Comparison of ENCODE assay signal across 14 mouse cellular contexts in the genomic region with DNA sequence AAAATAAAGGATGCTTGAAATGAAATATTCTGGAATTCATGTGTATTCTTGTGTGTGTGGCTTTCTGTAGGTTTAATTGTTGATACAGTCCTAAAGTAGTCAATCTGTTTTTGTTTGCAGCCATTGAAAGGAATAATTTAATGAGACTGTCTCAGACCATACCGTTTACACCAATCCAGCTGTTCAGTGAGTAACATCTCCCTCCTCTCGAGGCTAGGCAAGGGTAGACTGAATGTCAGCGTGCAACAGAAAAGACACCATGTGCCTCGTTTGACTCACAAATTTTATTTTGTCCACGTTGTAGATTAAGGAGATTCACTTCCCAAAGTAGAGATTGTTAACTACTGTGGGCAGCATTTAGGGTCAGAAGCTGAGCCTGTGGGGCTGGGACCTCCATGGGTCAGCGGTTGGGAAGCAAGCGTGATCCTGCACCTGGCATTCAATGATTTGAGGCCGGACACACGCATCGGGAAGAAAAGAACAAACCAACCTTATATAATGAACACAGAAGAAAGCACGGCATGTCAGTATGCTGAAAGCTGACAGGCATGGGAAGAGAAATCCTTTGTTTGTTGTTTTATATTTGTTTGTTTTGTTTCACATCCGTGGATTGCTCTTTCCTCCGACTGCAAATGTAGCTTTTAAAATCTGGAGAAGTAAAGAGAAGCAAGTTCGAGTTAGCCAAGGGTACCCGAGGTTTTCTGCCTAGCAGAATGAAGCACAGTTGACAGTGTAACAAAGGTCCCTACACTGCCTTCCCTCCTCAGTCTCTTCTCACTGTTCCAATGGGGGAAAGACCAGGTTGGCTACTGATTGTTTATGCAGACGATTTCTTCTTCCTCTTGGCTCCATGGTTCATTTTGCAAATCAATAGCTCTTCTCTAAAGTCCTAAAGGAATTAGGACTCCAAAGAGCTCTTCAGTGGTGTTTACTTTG.
DNase-seq lines count a peak whose midpoint lies in the region; ATAC-seq and TF ChIP-seq lines count a peak whose summit lies in the region.
"Had no signal": no experiment of that assay in that cellular context is flagged by ENCODE, and none has a peak within 500 bp of the region (broad histone marks: within the 10 kb centered on the region; RNA-seq: fewer than 3 reads in every experiment).

No protein-coding gene starts in this region.

- H3K9ac ChIP-seq in forebrain, embryonic 16.5 days (replicated peaks; ENCODE audit: low read depth, low read length), result peak overlapping the region; percentile 41; the same call in 1 of the 2 replicates
- H3K9ac ChIP-seq in midbrain, embryonic 12.5 days (replicated peaks), result peak overlapping the region; percentile 29; the same call in 1 of the 2 replicates
- no peak overlapping the region for H3K9ac ChIP-seq in stomach, postnatal 0 days (ENCODE audit: low read length)
- H3K9ac ChIP-seq: heart, embryonic 15.5 days; liver, embryonic 15.5 days had no signal

- 3% methylated on average over 16 of the region's 16 CpGs for WGBS in forebrain, embryonic 16.5 days
- 21% methylated on average over 16 of the region's 16 CpGs for WGBS in midbrain, embryonic 12.5 days
- 65% methylated on average over 16 of the region's 16 CpGs for WGBS in stomach, postnatal 0 days

- H3K27ac ChIP-seq in forebrain, embryonic 16.5 days (ENCODE audit: low read length), result no peak overlapping the region
- peak overlapping the region; percentile 39 for H3K27ac ChIP-seq in midbrain, embryonic 12.5 days (replicated peaks)
- no peak overlapping the region for H3K27ac ChIP-seq in stomach, postnatal 0 days (replicated peaks)
- H3K27ac ChIP-seq: heart, embryonic 15.5 days; limb, embryonic 10.5 days; liver, embryonic 15.5 days; macrophage had no signal

- peak overlapping the region; percentile 43 for H3K4me2 ChIP-seq in forebrain, embryonic 16.5 days (ENCODE audit: low read length)
- H3K4me2 ChIP-seq in midbrain, embryonic 12.5 days (replicated peaks), result peak overlapping the region; percentile 41
- H3K4me2 ChIP-seq in stomach, postnatal 0 days (replicated peaks; ENCODE audit: low read depth), result no peak overlapping the region
- H3K4me2 ChIP-seq: heart, embryonic 15.5 days; liver, embryonic 15.5 days had no signal

- H3K4me1 ChIP-seq in forebrain, embryonic 16.5 days (replicated peaks; ENCODE audit: control insufficient read depth, insufficient read depth, low read length), result peaks cover 13% of the 10 kb centered on the region
- peaks cover 9% of the 10 kb centered on the region for H3K4me1 ChIP-seq in midbrain, embryonic 12.5 days
- H3K4me1 ChIP-seq in stomach, postnatal 0 days (replicated peaks; ENCODE audit: control insufficient read depth, insufficient read depth), result no peaks in the 10 kb centered on the region
- H3K4me1 ChIP-seq: heart, embryonic 15.5 days; liver, embryonic 15.5 days had no signal

- no peak for TF ChIP-seq EP300 in stomach, postnatal 0 days (optimal IDR thresholded peaks at IDR 0.05)

- DNase-seq in frontal cortex, postnatal 36 days (ENCODE audit: low spot score in 2 of 2), result peak; percentile 8 to 20
- DNase-seq in frontal cortex, postnatal 25 days (ENCODE audit: low spot score in 2 of 2), result no peak
- peak; percentile 84 for DNase-seq in retina, embryonic 14.5 days (ENCODE audit: low spot score)
- no peak for DNase-seq in kidney, postnatal 36 days
- DNase-seq in stomach, postnatal 0 days (ENCODE audit: low spot score), result no peak
- no peak for DNase-seq in right cerebral cortex, adult 18-20 months
- DNase-seq: gastrocnemius, postnatal 25 days had no signal

- 0 out of 2 replicates have a peak overlapping the region, but pooled peaks have one; percentile 3 for H3K4me3 ChIP-seq in forebrain, embryonic 16.5 days (replicated peaks; ENCODE audit: low read length)
- H3K4me3 ChIP-seq in midbrain, embryonic 12.5 days, result no peak overlapping the region
- H3K4me3 ChIP-seq in stomach, postnatal 0 days (ENCODE audit: low read depth, low read length), result no peak overlapping the region
- H3K4me3 ChIP-seq: heart, embryonic 15.5 days; limb, embryonic 10.5 days; liver, embryonic 15.5 days had no signal

- TF ChIP-seq CTCF in stomach, postnatal 0 days (IDR thresholded peaks at IDR 0.05; ENCODE audit: low read depth), result no peak

- ATAC-seq in forebrain, embryonic 16.5 days, result peak; percentile 57
- peak; percentile 84 for ATAC-seq in midbrain, embryonic 12.5 days (ENCODE audit: low FRiP score, low read depth)
- no peak for ATAC-seq in stomach, postnatal 0 days (ENCODE audit: low FRiP score, low TSS enrichment)
- ATAC-seq: intestine, postnatal 0 days had no signal

- H3K9me3 ChIP-seq in forebrain, embryonic 16.5 days (ENCODE audit: control insufficient read depth, low read length), result no peaks in the 10 kb centered on the region
- no peaks in the 10 kb centered on the region for H3K9me3 ChIP-seq in midbrain, embryonic 12.5 days
- H3K9me3 ChIP-seq in stomach, postnatal 0 days (ENCODE audit: control insufficient read depth, low read length), result no peaks in the 10 kb centered on the region
- H3K9me3 ChIP-seq: heart, embryonic 15.5 days; limb, embryonic 10.5 days; liver, embryonic 15.5 days had no signal

- H3K27me3 ChIP-seq in forebrain, embryonic 16.5 days (replicated peaks; ENCODE audit: control insufficient read depth, insufficient read depth, low read length), result no peaks in the 10 kb centered on the region
- H3K27me3 ChIP-seq in midbrain, embryonic 12.5 days, result no peaks in the 10 kb centered on the region
- no peaks in the 10 kb centered on the region for H3K27me3 ChIP-seq in stomach, postnatal 0 days (ENCODE audit: control insufficient read depth, insufficient read depth, low read length)
- H3K27me3 ChIP-seq: heart, embryonic 15.5 days; liver, embryonic 15.5 days had no signal

- no peaks in the 10 kb centered on the region for H3K36me3 ChIP-seq in forebrain, embryonic 16.5 days (ENCODE audit: control insufficient read depth, insufficient read depth)
- H3K36me3 ChIP-seq in midbrain, embryonic 12.5 days, result no peaks in the 10 kb centered on the region
- H3K36me3 ChIP-seq in stomach, postnatal 0 days (ENCODE audit: control insufficient read depth, insufficient read depth, low read length), result no peaks in the 10 kb centered on the region
- H3K36me3 ChIP-seq: heart, embryonic 15.5 days; limb, embryonic 10.5 days; liver, embryonic 15.5 days had no signal

Comparison
In these comparisons a context has a peak if more than half of its experiments do, and no peak if none do; other contexts are left out.
1. DNase-seq: peak in frontal cortex, postnatal 36 days (2 of 2) and retina, embryonic 14.5 days (single experiment); none in frontal cortex, postnatal 25 days (0 of 2), kidney, postnatal 36 days (0 of 2), stomach, postnatal 0 days (single experiment) and right cerebral cortex, adult 18-20 months (single experiment).